Comparison of ENCODE assay signal across 9 mouse cellular contexts in the genomic region with DNA sequence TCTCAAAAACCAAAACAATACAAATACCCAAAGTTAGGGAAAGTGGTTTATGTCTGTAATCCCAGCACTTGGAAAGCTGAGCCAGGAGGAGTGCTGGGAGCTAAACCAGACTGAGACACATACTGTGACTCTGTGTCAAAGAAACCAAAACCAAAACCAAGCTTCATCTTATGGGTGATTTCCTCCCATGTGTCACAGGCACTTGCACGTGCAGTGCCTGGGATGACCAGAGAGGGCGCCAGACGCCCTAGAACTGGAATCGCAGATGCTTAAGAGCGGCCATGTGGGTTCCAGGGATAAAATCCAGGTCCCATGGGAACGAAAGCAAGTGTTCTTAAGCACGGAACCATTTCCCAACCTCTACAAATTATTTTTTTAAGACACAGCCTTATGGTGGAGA.
DNase-seq lines count a peak whose midpoint lies in the region; ATAC-seq and TF ChIP-seq lines count a peak whose summit lies in the region.
"Had no signal": no experiment of that assay in that cellular context is flagged by ENCODE, and none has a peak within 500 bp of the region (broad histone marks: within the 10 kb centered on the region; RNA-seq: fewer than 3 reads in every experiment).

No protein-coding gene starts in this region.

- TF ChIP-seq EP300 in CH12.LX (IDR thresholded peaks at IDR 0.05; ENCODE audit: low read length), result no peak

- no peaks in the 10 kb centered on the region for H3K27me3 ChIP-seq in kidney, embryonic 14.5 days (ENCODE audit: control insufficient read depth, insufficient read depth, low read length)
- H3K27me3 ChIP-seq in CH12.LX (replicated peaks), result no peaks in the 10 kb centered on the region
- no peaks in the 10 kb centered on the region for H3K27me3 ChIP-seq in limb, embryonic 10.5 days (ENCODE audit: low read depth, poor library complexity, severe bottlenecking)
- H3K27me3 ChIP-seq: liver, embryonic 15.5 days had no signal

- no peak overlapping the region for H3K9ac ChIP-seq in kidney, embryonic 14.5 days (ENCODE audit: low read depth, low read length)
- peak overlapping the region; percentile 56; the same call in 1 of the 2 replicates for H3K9ac ChIP-seq in CH12.LX (ENCODE audit: insufficient read depth, low read depth)
- H3K9ac ChIP-seq: liver, embryonic 15.5 days had no signal

- H3K4me2 ChIP-seq in kidney, embryonic 14.5 days (replicated peaks; ENCODE audit: low read depth, low read length), result no peak overlapping the region
- peak overlapping the region; percentile 76 for H3K4me2 ChIP-seq in CH12.LX (ENCODE audit: insufficient read depth, low read depth, poor library complexity, severe bottlenecking)
- H3K4me2 ChIP-seq: liver, embryonic 15.5 days had no signal

- no peak for ATAC-seq in kidney, embryonic 14.5 days (ENCODE audit: low FRiP score, low TSS enrichment)

- peaks cover 9% of the 10 kb centered on the region; the same call in 1 of the 2 replicates for H3K4me1 ChIP-seq in kidney, embryonic 14.5 days (ENCODE audit: control insufficient read depth, insufficient read depth, low read length)
- peaks cover 14 to 73% of the 10 kb centered on the region in 2 experiments for H3K4me1 ChIP-seq in CH12.LX (ENCODE audit: control insufficient read depth in 1 of 2, insufficient read depth in 2 of 2)
- peaks cover 9% of the 10 kb centered on the region; the same call in 1 of the 2 replicates for H3K4me1 ChIP-seq in limb, embryonic 10.5 days

- no peak overlapping the region for H3K4me3 ChIP-seq in kidney, embryonic 14.5 days (ENCODE audit: low read length)
- H3K4me3 ChIP-seq in CH12.LX (replicated peaks in 1 of 3; ENCODE audit: low read depth in 2 of 3, low read length in 2 of 3, poor library complexity in 1 of 3), result no peak overlapping the region
- H3K4me3 ChIP-seq in gastrocnemius, adult 2 months, result no peak overlapping the region
- H3K4me3 ChIP-seq in limb, embryonic 10.5 days, result no peak overlapping the region
- H3K4me3 ChIP-seq: liver, embryonic 15.5 days had no signal

- H3K9me3 ChIP-seq in kidney, embryonic 14.5 days (ENCODE audit: control insufficient read depth, low read length), result no peaks in the 10 kb centered on the region
- H3K9me3 ChIP-seq in CH12.LX (replicated peaks; ENCODE audit: low read length), result no peaks in the 10 kb centered on the region
- no peaks in the 10 kb centered on the region for H3K9me3 ChIP-seq in limb, embryonic 10.5 days (replicated peaks)
- H3K9me3 ChIP-seq: liver, embryonic 15.5 days had no signal

- intact Hi-C loops in gastrocnemius, adult 2 months (cut with DNase I), result no loop called here

- H3K27ac ChIP-seq in kidney, embryonic 14.5 days (ENCODE audit: low read depth, low read length), result no peak overlapping the region
- peak overlapping the region; percentile 88 for H3K27ac ChIP-seq in CH12.LX (ENCODE audit: insufficient read depth, low read depth)
- H3K27ac ChIP-seq in gastrocnemius, adult 2 months, result no peak overlapping the region
- no peak overlapping the region for H3K27ac ChIP-seq in limb, embryonic 10.5 days

- peak; percentile 73 for TF ChIP-seq RAD21 in CH12.LX (IDR thresholded peaks at IDR 0.05; ENCODE audit: low read depth, low read length)

- dilution Hi-C loops in CH12.LX (cut with MboI; ENCODE audit: extremely low pct_ligation_motif_present, extremely low pct_unique_long_range_greater_than_20kb, low sequenced_read_pairs), result no loop called here

- H3K79me2 ChIP-seq in CH12.LX (replicated peaks; ENCODE audit: control insufficient read depth, extremely low read depth, insufficient read depth, poor library complexity, severe bottlenecking), result peaks cover 26% of the 10 kb centered on the region

- DNase-seq in kidney, adult 18-20 months, result peak; percentile 67
- DNase-seq in CH12.LX (ENCODE audit: extremely low read depth), result peak; percentile 65
- DNase-seq in adrenal gland, adult (ENCODE audit: inconsistent age in 2 of 2, low spot score in 1 of 2), result peak; percentile 59 to 87
- DNase-seq in gastrocnemius, adult 2 months, result peak; percentile 46
- DNase-seq in limb, embryonic 10.5 days (ENCODE audit: low spot score), result peak; percentile 54
- DNase-seq in retina, postnatal 1 day, result peak; percentile 68
- no peak for DNase-seq in right cerebral cortex, adult 2 months (ENCODE audit: low spot score in 2 of 2)

- in situ Hi-C loops in CH12.LX (cut with MboI; ENCODE audit: low pct_ligation_motif_present, low pct_unique_long_range_greater_than_20kb, low sequenced_read_pairs), result loop anchor here (5.0 kb wide), 1 partner anchor 164 kb away; no protein-coding TSS in a partner anchor

- H3K36me3 ChIP-seq in kidney, embryonic 14.5 days (ENCODE audit: control insufficient read depth, insufficient read depth, low read length), result no peaks in the 10 kb centered on the region
- no peaks in the 10 kb centered on the region for H3K36me3 ChIP-seq in CH12.LX (replicated peaks in 1 of 2; ENCODE audit: control insufficient read depth in 1 of 2, insufficient read depth in 1 of 2, low read length in 1 of 2)
- H3K36me3 ChIP-seq in limb, embryonic 10.5 days, result no peaks in the 10 kb centered on the region
- H3K36me3 ChIP-seq: liver, embryonic 15.5 days had no signal

- peak; percentile 38; the same call in 1 of the 2 replicates for TF ChIP-seq POLR2A in CH12.LX (IDR thresholded peaks at IDR 0.05; ENCODE audit: low read depth, low read length)

- 40% methylated on average over 7 of the region's 7 CpGs for WGBS in kidney, embryonic 14.5 days
- WGBS in limb, embryonic 10.5 days, result 38% methylated on average over 7 of the region's 7 CpGs

- peak; percentile 85 to 92 for TF ChIP-seq CTCF in CH12.LX (conservative IDR thresholded peaks at IDR 0.05 in 1 of 2, IDR thresholded peaks at IDR 0.05 in 1 of 2; ENCODE audit: low read depth in 2 of 2, low read length in 2 of 2)
- TF ChIP-seq CTCF in gastrocnemius, adult 2 months (IDR thresholded peaks at IDR 0.05), result peak; percentile 64

TF ChIP-seq in CH12.LX, 34 proteins besides CTCF, POLR2A, EP300 and RAD21:
- TF ChIP-seq SIN3A (IDR thresholded peaks at IDR 0.05; ENCODE audit: low read length) (peak; percentile 49), CHD1 (IDR thresholded peaks at IDR 0.05; ENCODE audit: low read depth, low read length) (no peak), CHD2 (IDR thresholded peaks at IDR 0.05; ENCODE audit: low read length) (no peak), ELF1 (IDR thresholded peaks at IDR 0.05; ENCODE audit: low read depth, low read length) (no peak), MEF2A (IDR thresholded peaks at IDR 0.05; ENCODE audit: borderline replicate concordance, low read depth, low read length) (no peak), KAT2A (IDR thresholded peaks at IDR 0.05; ENCODE audit: insufficient replicate concordance, low read length) (no peak), UBTF (IDR thresholded peaks at IDR 0.05; ENCODE audit: low read depth, low read length) (no peak), JUN (IDR thresholded peaks at IDR 0.05; ENCODE audit: insufficient read depth, low read depth, low read length) (no peak; the same call in 1 of the 2 replicates), MAX (IDR thresholded peaks at IDR 0.05; ENCODE audit: low read length) (peak; percentile 95), IRF4 (IDR thresholded peaks at IDR 0.05; ENCODE audit: low read depth, low read length) (peak; percentile 82), ZC3H11A (IDR thresholded peaks at IDR 0.05; ENCODE audit: low read depth, low read length) (peak; percentile 17; the same call in 1 of the 2 replicates), USF1 (IDR thresholded peaks at IDR 0.05; ENCODE audit: low read depth, low read length) (no peak), RCOR1 (conservative IDR thresholded peaks at IDR 0.05; ENCODE audit: low read depth, low read length) (no peak), USF2 (conservative IDR thresholded peaks at IDR 0.05; ENCODE audit: low read depth, low read length) (no peak), MXI1 (IDR thresholded peaks at IDR 0.05; ENCODE audit: low read depth, low read length) (peak; percentile 75), ZKSCAN1 (IDR thresholded peaks at IDR 0.05; ENCODE audit: borderline replicate concordance, low read depth, low read length) (no peak), HCFC1 (IDR thresholded peaks at IDR 0.05; ENCODE audit: low read depth, low read length) (no peak), GABPA (IDR thresholded peaks at IDR 0.05; ENCODE audit: insufficient replicate concordance, low read depth, low read length) (no peak), MYC (IDR thresholded peaks at IDR 0.05; ENCODE audit: low read depth, low read length) (peak; percentile 98), TCF12 (IDR thresholded peaks at IDR 0.05; ENCODE audit: low read depth, low read length) (peak; percentile 69), ETS1 (conservative IDR thresholded peaks at IDR 0.05; ENCODE audit: low read depth, low read length) (peak; percentile 81), ZNF384 (IDR thresholded peaks at IDR 0.05; ENCODE audit: low read depth, low read length) (no peak; the same call in 1 of the 2 replicates), POLR2AphosphoS2 (IDR thresholded peaks at IDR 0.05; ENCODE audit: low read depth, low read length) (no peak), PAX5 (IDR thresholded peaks at IDR 0.05; ENCODE audit: low read length) (no peak), JUND (conservative IDR thresholded peaks at IDR 0.05; ENCODE audit: low read depth, low read length) (no peak; the same call in 1 of the 2 replicates), TBP (conservative IDR thresholded peaks at IDR 0.05; ENCODE audit: low read depth, low read length) (peak; percentile 67; the same call in 1 of the 2 replicates), BHLHE40 (IDR thresholded peaks at IDR 0.05; ENCODE audit: low read depth, low read length) (peak; percentile 94), E2F4 (IDR thresholded peaks at IDR 0.05; ENCODE audit: insufficient replicate concordance, low read depth, low read length) (no peak), NELFE (IDR thresholded peaks at IDR 0.05; ENCODE audit: low read depth, low read length) (peak; percentile 35; the same call in 1 of the 2 replicates), NRF1 (IDR thresholded peaks at IDR 0.05; ENCODE audit: low read depth, low read length) (no peak; the same call in 1 of the 2 replicates), MAZ (IDR thresholded peaks at IDR 0.05; ENCODE audit: low read depth, low read length) (no peak), MAFK (IDR thresholded peaks at IDR 0.05; ENCODE audit: insufficient replicate concordance, low read length) (no peak), SMC3 (IDR thresholded peaks at IDR 0.05; ENCODE audit: low read depth, low read length) (peak; percentile 55), ZMIZ1 (IDR thresholded peaks at IDR 0.05; ENCODE audit: low read depth, low read length) (no peak)

Comparison
In these comparisons a context has a peak if more than half of its experiments do, and no peak if none do; other contexts are left out.
1. DNase-seq: peak in kidney, adult 18-20 months (single experiment), CH12.LX (single experiment), adrenal gland, adult (2 of 2), gastrocnemius, adult 2 months (single experiment), limb, embryonic 10.5 days (single experiment) and retina, postnatal 1 day (single experiment); none in right cerebral cortex, adult 2 months (0 of 2).